Mouse (Mus musculus): ENCODE measurements around the gene Gm10139. TPM values are rescaled to one million over a fixed set of nuclear protein-coding genes. Genes with fewer than 3 reads are reported as not detected.
"Not testable (repeated sequence)": the region's sequence is repeated elsewhere in the genome, so short reads cannot be mapped to it uniquely, and the experiment has no call there.

Gm10139 gene
- polyA plus RNA-seq (2016; fragmentation: Nextera tagmentation; extraction: Ambion mirVana) = not detected in 2 replicates

GRCm38 (mm10) chr13:65512378-65512777, at the start of gene Gm10139:
Gene Gm10139, plus strand, starts transcription at chr13:65512678.
- H3K27ac ChIP-seq; DNase-seq (ENCODE audit: low spot score); H3K4me1 ChIP-seq; H3K4me3 ChIP-seq; H3K27me3 ChIP-seq (ENCODE audit: low read depth, poor library complexity, severe bottlenecking); H3K9me3 ChIP-seq (replicated peaks); H3K36me3 ChIP-seq: not testable (repeated sequence)
- WGBS = 64% methylated on average over 1 of the region's 3 CpGs

- not testable (repeated sequence) for DNase-seq (ENCODE audit: low spot score)
Observed at GRCm38 (mm10) chr13:65557636-65558035, 45.2 kb downstream of the Gm10139 start.

More at GRCm38 (mm10) chr13:65557636-65558035, 45.2 kb downstream of the Gm10139 start:
- WGBS = 83% methylated on average over 4 of the region's 4 CpGs
- not testable (repeated sequence) for H3K9me3 ChIP-seq (replicated peaks); H3K4me3 ChIP-seq; H3K36me3 ChIP-seq; H3K4me1 ChIP-seq; H3K27me3 ChIP-seq (ENCODE audit: low read depth, poor library complexity, severe bottlenecking); H3K27ac ChIP-seq

Other genes starting within 250 kb of the Gm10139 start
- gene Zfp369, start 233.9 kb upstream of the Gm10139 start, polyA plus RNA-seq (2016; fragmentation: Nextera tagmentation; extraction: Ambion mirVana) = 12.7 and 16.6 TPM in 2 replicates

All from limb, embryonic 10.5 days (tissue).